Mouse (Mus musculus) kidney, embryonic 14.5 days (tissue): ENCODE results near the gene Gnas. TPM values are rescaled to one million over a fixed set of nuclear protein-coding genes. Genes with fewer than 3 reads are reported as not detected.

Source experiments
- ATAC-seq: fragments of 200-750 bp; cut with Nextera tagmentation; 2 replicates; pipeline ENCODE4 v1.8.0; 2017; ENCODE audit warnings: moderate number of reproducible peaks, mild to moderate bottlenecking, moderate TSS enrichment, moderate library complexity; ENCODE audit not compliant: low FRiP score, low TSS enrichment
- H3K27ac ChIP-seq: fragments of 300-500 bp; sonication (generic); 2 replicates; pipeline ENCODE4 v1.5.1; 2014; ENCODE audit warnings: low read depth, mild to moderate bottlenecking, low read length, moderate library complexity, mixed read lengths
- H3K27me3 ChIP-seq: fragments of 300-500 bp; sonication (generic); 2 replicates; pipeline ENCODE4 v1.6.1; 2014; ENCODE audit warnings: mild to moderate bottlenecking, low read length; ENCODE audit not compliant: control insufficient read depth, insufficient read depth
- H3K36me3 ChIP-seq: fragments of 300-500 bp; sonication (generic); 2 replicates; pipeline ENCODE4 v1.6.1; 2014; ENCODE audit warnings: low read length, mixed read lengths; ENCODE audit not compliant: control insufficient read depth, insufficient read depth
- H3K4me1 ChIP-seq: fragments of 300-500 bp; sonication (generic); 2 replicates; pipeline ENCODE4 v1.6.1; 2014; ENCODE audit warnings: low read length, mixed read lengths; ENCODE audit not compliant: control insufficient read depth, insufficient read depth
- H3K4me2 ChIP-seq: fragments of 300-500 bp; sonication (generic); replicated peaks from 2 replicates; pipeline ENCODE4 v1.6.1; 2014; ENCODE audit warnings: low read depth, mild to moderate bottlenecking, low read length
- H3K4me3 ChIP-seq: fragments of 300-500 bp; sonication (generic); 2 replicates; pipeline ENCODE4 v1.5.1; 2014; ENCODE audit warnings: mild to moderate bottlenecking, low read length
- H3K9ac ChIP-seq: fragments of 300-500 bp; sonication (generic); 2 replicates; pipeline ENCODE4 v1.6.1; 2014; ENCODE audit warnings: low read depth, mild to moderate bottlenecking, low read length, moderate library complexity
- H3K9me3 ChIP-seq: fragments of 300-500 bp; sonication (generic); 2 replicates; pipeline ENCODE4 v1.6.1; 2016; ENCODE audit warnings: low read length; ENCODE audit not compliant: control insufficient read depth
- WGBS: fragments of 180-500 bp; shearing (Covaris S2); extraction: QIAGEN DNeasy Blood & Tissue Kit; methylation state at CpG from one replicate; pipeline ENCODE4 v1.1.7; 2014; 5-methylcytosine and 5-hydroxymethylcytosine counted together
- polyA plus RNA-seq: library from polyadenylated mRNA; unstranded; fragments of >200 nt; fragmentation: Nextera tagmentation; extraction: Ambion mirVana; gene quantifications from 2 replicates; pipeline ENCODE4 v1.2.1, GENCODE M21; 2014

Gnas gene
- polyA plus RNA-seq, 1 experiment from 2014 or later: 1,592 TPM

DNA sequence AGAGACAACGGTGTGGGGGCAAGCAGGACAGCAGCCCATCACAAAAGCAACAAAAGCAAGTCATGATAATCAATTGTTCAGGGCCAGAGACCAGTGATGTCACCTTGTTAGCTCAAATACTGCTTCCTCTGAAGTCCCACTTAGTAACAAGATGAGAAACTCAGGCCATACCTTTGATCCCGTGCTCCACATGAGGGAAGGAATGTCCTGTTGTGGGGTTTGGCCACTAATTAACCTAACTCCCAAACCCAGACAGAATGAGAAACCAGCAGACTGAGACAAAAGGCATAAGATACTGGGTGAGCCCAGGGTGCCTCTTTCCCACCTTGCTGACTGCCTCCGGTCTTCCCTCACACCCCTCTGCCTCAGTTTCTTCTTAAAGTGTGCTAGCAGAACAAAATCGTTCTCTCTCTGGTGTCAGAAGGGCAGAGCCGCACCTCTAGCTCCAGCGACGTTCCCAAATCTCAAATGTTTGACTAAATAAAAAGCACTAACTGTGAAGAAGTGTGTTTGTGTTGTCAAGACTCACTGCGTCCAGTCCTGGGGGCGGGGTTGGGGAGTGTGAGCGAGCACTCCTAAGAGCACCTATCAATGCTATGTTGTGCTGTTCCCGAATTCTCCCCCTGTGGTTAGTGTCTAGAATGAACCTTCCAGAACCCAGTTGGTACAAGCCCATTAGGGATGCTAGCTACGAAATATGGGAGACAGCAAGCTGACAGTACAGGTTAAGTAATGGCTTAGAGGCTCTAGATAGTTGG is 4.7 kb downstream of the Gnas start:
- Histone ChIP-seq H3K9me3 (peaks cover 27% of the 10 kb centered on the region), H3K4me2 (no peak overlapping the region), H3K4me1 (peaks cover 17% of the 10 kb centered on the region; the same call in 1 of the 2 replicates), H3K9ac (no peak overlapping the region), H3K27me3 (peaks cover 31% of the 10 kb centered on the region), H3K4me3 (no peak overlapping the region), H3K27ac (no peak overlapping the region), H3K36me3 (peaks cover 44% of the 10 kb centered on the region)
- 33% methylated on average over 12 of the region's 12 CpGs for WGBS
- peak; percentile 28; the same call in 1 of the 2 replicates for ATAC-seq

DNA sequence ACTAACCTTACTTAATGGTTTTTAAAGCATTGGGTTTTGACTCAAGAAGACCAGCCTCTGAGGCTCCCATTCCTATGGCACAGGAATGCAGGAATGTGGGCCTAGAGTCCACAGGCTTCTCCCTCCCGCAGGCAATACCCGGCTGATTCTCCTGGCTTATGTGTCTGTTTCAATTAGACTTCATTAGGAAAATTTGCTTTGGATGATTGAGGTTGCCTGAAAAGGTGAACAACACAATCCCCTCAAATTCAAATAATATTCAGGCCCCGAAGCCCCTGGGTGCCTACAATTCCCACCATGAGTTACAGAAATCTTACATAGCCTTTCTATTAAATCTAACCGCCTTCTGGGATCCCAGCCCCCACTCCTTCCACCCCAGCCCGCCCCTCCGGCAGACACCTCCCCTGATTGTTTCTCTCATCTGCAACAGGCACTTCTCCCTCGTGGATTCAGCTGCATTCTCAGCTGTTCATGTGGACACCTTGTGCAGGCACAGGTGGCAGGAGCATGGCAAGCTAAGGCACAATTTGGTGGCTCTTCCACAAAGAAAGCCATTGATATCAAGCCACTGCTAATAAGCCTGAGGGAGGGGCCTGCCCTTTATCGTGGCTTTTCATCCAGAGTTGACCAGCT is 7.0 kb downstream of the Gnas start:
- Histone ChIP-seq H3K9ac (no peak overlapping the region; the same call in 1 of the 2 replicates), H3K9me3 (peaks cover 26% of the 10 kb centered on the region), H3K27me3 (peaks cover 13% of the 10 kb centered on the region), H3K36me3 (peaks cover 21% of the 10 kb centered on the region), H3K4me1 (peaks cover 17% of the 10 kb centered on the region; the same call in 1 of the 2 replicates), H3K27ac (no peak overlapping the region), H3K4me3 (peak overlapping the region; percentile 29; the same call in 1 of the 2 replicates), H3K4me2 (peak overlapping the region; percentile 58)
- no peak for ATAC-seq
- WGBS: 65% methylated on average over 8 of the region's 8 CpGs

DNA sequence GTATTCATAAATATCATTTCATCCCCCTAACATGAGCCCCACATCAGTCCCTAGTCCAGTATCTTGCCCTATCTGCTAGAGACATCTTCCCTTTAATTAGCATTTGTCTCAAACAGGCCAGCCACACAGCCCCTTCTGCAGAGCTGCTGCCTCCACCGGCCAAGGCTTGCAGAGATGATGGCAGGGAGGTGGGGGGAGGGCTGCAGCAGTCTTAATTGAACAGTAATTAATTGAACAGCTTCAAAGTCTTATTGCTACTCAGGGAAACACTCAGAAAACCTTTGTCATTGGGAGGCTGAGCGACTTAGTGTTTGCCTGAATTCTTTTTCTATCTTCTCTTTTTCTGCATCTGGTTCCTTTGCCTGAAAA is 7.5 kb downstream of the Gnas start:
- H3K9ac ChIP-seq: no peak overlapping the region; the same call in 1 of the 2 replicates
- H3K27me3 ChIP-seq: peaks cover 9% of the 10 kb centered on the region
- H3K4me1 ChIP-seq: peaks cover 17% of the 10 kb centered on the region; the same call in 1 of the 2 replicates
- peaks cover 26% of the 10 kb centered on the region for H3K9me3 ChIP-seq
- H3K4me2 ChIP-seq: peak overlapping the region; percentile 58
- H3K27ac ChIP-seq: no peak overlapping the region
- H3K4me3 ChIP-seq: peak overlapping the region; percentile 29
- 44% methylated on average over 2 of the region's 2 CpGs for WGBS
- ATAC-seq: no peak
- H3K36me3 ChIP-seq: peaks cover 16% of the 10 kb centered on the region

DNA sequence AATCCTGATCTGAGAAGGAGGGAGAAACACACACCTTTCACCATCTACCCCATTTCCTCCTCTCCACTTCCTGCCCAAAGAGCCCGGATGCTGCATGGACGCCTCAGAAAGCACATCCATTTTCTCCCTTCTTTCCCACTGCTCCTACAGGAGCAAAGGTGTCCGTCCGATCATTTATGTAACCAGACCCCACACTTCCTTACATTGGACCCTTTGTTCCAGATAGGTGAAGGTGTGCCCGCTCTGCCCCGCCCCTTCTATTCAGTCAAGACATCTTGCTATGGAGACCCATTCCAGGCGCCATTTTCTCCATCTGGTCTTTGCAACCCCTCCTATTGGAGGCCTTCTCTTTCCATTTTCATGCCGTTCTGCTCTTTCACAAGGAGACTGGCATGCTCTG is 10.3 kb downstream of the Gnas start:
- Histone ChIP-seq H3K27me3 (peaks cover 25% of the 10 kb centered on the region), H3K4me3 (peak overlapping the region; percentile 62), H3K9me3 (peaks cover 51% of the 10 kb centered on the region), H3K27ac (peak overlapping the region; percentile 63), H3K9ac (peak overlapping the region; percentile 68), H3K36me3 (peaks cover 8% of the 10 kb centered on the region), H3K4me1 (peaks cover 15% of the 10 kb centered on the region; the same call in 1 of the 2 replicates), H3K4me2 (peak overlapping the region; percentile 47)
- no peak for ATAC-seq
- 43% methylated on average over 8 of the region's 8 CpGs for WGBS

DNA sequence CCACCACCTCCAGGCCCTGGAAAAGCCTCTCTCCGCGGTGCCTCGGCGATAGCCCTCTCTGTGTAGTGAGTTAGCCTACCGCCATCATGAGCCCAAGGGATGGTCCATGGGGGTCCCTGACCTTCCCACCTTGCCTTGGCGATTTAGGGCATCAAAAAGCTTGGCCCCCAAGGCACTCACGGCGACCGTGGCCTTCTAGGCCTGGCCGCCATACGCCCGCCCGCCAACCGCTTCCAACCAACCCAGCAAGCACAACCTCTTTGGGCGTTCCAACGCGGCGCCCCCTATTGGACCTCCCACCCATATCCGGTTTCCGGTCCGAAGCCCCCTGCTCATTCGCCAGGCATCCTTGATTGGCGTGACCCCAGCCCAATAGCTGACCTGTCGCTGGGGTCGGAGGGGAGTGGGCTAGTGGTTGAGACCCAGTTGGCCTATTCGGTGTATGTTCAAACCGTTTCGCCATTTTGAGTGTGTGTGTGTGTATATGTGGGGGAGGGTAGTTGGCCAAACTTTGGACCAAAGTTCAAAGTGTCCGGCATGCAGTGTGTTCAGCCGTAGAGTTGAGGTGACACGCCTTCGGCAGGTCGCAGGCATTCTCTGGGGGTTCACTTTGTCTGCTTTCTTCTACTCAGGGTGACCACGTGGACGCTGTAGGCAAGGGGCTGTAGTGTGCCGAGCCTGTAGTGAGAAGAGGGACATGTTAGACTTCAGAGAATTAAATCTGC is 11.2 kb downstream of the Gnas start:
- Histone ChIP-seq H3K27me3 (peaks cover 29% of the 10 kb centered on the region), H3K4me2 (peak overlapping the region; percentile 47), H3K9ac (peak overlapping the region; percentile 68), H3K9me3 (peaks cover 59% of the 10 kb centered on the region), H3K4me1 (peaks cover 15% of the 10 kb centered on the region; the same call in 1 of the 2 replicates), H3K27ac (peak overlapping the region; percentile 63), H3K36me3 (peaks cover 8% of the 10 kb centered on the region), H3K4me3 (peak overlapping the region; percentile 62)
- ATAC-seq: peak; percentile 93
- WGBS: 42% methylated on average over 36 of the region's 36 CpGs

DNA sequence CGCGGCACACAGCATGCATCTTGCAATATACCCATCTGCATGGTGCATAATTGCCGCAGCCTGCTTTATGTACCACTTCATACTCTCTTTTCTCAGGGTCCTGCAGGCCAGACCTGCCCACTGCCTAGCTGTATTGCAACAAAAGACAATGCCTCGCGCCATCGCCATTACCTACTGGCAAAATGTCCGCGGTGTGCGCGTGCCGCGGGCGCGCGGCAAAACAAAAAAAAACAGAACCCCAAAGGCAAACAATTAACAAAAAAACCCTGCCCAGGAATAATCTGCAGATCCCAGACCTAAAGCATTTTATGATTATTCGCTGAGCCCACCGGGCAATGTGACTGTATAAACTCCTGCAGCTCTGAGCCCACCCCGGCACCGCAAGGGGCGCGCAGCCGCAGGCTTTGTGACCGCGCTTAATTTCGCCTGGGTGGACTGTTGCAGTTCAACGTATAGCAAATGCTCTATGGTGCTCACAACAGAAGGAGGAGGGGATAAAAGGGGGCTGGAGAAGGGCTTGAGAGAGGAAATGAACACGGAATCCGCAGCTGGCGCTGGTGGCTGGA is 11.9 kb downstream of the Gnas start:
- peak overlapping the region; percentile 52; the same call in 1 of the 2 replicates for H3K9ac ChIP-seq
- H3K4me1 ChIP-seq: peaks cover 13% of the 10 kb centered on the region; the same call in 1 of the 2 replicates
- H3K27me3 ChIP-seq: peaks cover 29% of the 10 kb centered on the region
- H3K4me3 ChIP-seq: peak overlapping the region; percentile 62
- peaks cover 4% of the 10 kb centered on the region; the same call in 1 of the 2 replicates for H3K36me3 ChIP-seq
- H3K9me3 ChIP-seq: peaks cover 65% of the 10 kb centered on the region
- H3K4me2 ChIP-seq: peak overlapping the region; percentile 38
- peak; percentile 7; the same call in 1 of the 2 replicates for ATAC-seq
- WGBS: 58% methylated on average over 29 of the region's 29 CpGs
- peak overlapping the region; percentile 53; the same call in 1 of the 2 replicates for H3K27ac ChIP-seq

DNA sequence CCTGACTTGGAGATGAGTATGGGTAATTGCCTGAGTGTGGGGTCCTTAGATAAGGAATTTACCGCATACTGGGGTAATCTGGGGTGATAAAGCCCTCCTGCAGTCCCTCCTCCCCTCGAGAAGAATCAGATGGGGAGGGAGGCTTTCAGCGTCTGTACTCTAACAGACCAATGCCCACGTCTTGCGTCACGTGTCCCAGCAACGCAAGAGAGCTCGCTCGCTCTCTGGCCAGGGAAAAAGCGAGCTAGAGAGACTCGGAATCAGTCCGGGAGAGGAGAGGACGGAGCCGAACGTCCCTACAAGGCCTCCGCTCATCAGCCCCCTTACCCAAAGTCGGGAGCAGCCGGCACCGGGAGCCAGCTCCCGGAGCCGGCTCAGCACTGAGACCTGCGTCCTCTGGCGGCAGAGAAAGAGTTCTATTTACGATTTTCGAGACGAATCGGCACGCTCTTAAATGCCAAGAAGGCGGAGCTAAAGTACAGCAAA is 13.0 kb downstream of the Gnas start:
- 50% methylated on average over 29 of the region's 29 CpGs for WGBS

DNA sequence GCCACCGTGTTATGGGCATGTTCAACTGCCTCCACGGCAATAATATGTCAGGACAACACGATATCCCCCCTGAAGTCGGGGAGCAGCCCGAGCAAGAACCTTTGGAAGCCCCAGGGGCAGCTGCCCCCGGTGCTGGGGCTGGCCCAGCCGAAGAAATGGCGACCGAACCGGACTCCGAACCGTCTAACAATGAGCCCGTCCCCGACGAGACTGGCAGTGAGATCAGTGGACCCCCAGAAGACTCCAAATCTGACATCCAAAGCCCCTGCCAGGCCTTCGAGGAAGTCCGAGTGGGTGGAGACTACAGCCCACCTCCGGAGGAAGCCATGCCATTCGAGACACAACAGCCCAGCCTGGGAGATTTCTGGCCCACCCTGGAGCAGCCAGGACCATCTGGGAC is 13.7 kb downstream of the Gnas start:
- Histone ChIP-seq H3K9me3 (peaks cover 65% of the 10 kb centered on the region), H3K4me3 (peak overlapping the region; percentile 37; the same call in 1 of the 2 replicates), H3K4me1 (peaks cover 6% of the 10 kb centered on the region; the same call in 1 of the 2 replicates), H3K27me3 (peaks cover 29% of the 10 kb centered on the region), H3K36me3 (peaks cover 3% of the 10 kb centered on the region; the same call in 1 of the 2 replicates), H3K4me2 (no peak overlapping the region), H3K9ac (no peak overlapping the region), H3K27ac (no peak overlapping the region)
- no peak for ATAC-seq
- WGBS: 60% methylated on average over 19 of the region's 19 CpGs

More for the DNA sequence above, 13.0 kb downstream of the Gnas start:
- Histone ChIP-seq H3K36me3 (peaks cover 4% of the 10 kb centered on the region; the same call in 1 of the 2 replicates), H3K27ac (no peak overlapping the region), H3K4me3 (peak overlapping the region; percentile 62; the same call in 1 of the 2 replicates), H3K4me2 (no peak overlapping the region; the same call in 1 of the 2 replicates), H3K4me1 (peaks cover 6% of the 10 kb centered on the region; the same call in 1 of the 2 replicates), H3K9ac (no peak overlapping the region), H3K27me3 (peaks cover 29% of the 10 kb centered on the region), H3K9me3 (peaks cover 65% of the 10 kb centered on the region)
- ATAC-seq: no peak
